Mouse (Mus musculus) heart, embryonic 15.5 days (tissue): ENCODE data around the gene Slc17a5. TPM values are rescaled to one million over a fixed set of nuclear protein-coding genes. Genes with fewer than 3 reads are reported as not detected.
"Not testable (repeated sequence)": the region's sequence is repeated elsewhere in the genome, so short reads cannot be mapped to it uniquely, and the experiment has no call there.

ENCODE experiments used
- ATAC-seq: fragments of 200-750 bp; cut with Nextera tagmentation; replicated peaks from 2 replicates; pipeline ENCODE4 v1.8.0; 2017; ENCODE audit warnings: low read depth, moderate TSS enrichment; ENCODE audit not compliant: insufficient number of reproducible peaks, insufficient read depth, low FRiP score
- H3K27ac ChIP-seq: fragments of 300-500 bp; sonication (generic); 2 replicates; pipeline ENCODE4 v1.5.1; 2015; ENCODE audit warnings: mild to moderate bottlenecking, inconsistent platforms
- H3K27me3 ChIP-seq: fragments of 300-500 bp; sonication (generic); 2 replicates; pipeline ENCODE4 v1.6.1; 2015; ENCODE audit warnings: inconsistent platforms
- H3K36me3 ChIP-seq: fragments of 300-500 bp; sonication (generic); 2 replicates; pipeline ENCODE4 v1.6.1; 2015; ENCODE audit warnings: mild to moderate bottlenecking, inconsistent platforms
- H3K4me1 ChIP-seq: fragments of 300-500 bp; sonication (generic); replicated peaks from 2 replicates; pipeline ENCODE4 v1.6.1; 2015; ENCODE audit warnings: inconsistent platforms
- H3K4me2 ChIP-seq: fragments of 300-500 bp; sonication (generic); 2 replicates; pipeline ENCODE4 v1.6.1; 2015; ENCODE audit warnings: inconsistent platforms, mild to moderate bottlenecking, moderate library complexity
- H3K4me3 ChIP-seq: fragments of 300-500 bp; sonication (generic); 2 replicates; pipeline ENCODE4 v1.5.1; 2015; ENCODE audit warnings: mild to moderate bottlenecking, inconsistent platforms
- H3K9ac ChIP-seq: fragments of 300-500 bp; sonication (generic); 2 replicates; pipeline ENCODE4 v1.6.1; 2015; ENCODE audit warnings: mild to moderate bottlenecking, inconsistent platforms
- H3K9me3 ChIP-seq: fragments of 300-500 bp; sonication (generic); replicated peaks from 2 replicates; pipeline ENCODE4 v1.6.1; 2016; ENCODE audit warnings: inconsistent platforms
- WGBS: fragments of 180-500 bp; shearing (Covaris S2); methylation state at CpG from one replicate; pipeline ENCODE4 v1.1.7; 2015; ENCODE audit warnings: mixed read lengths; 5-methylcytosine and 5-hydroxymethylcytosine counted together
- polyA plus RNA-seq: library from polyadenylated mRNA; unstranded; fragments of >200 nt; fragmentation: Nextera tagmentation; extraction: Ambion mirVana; gene quantifications from 2 replicates; pipeline ENCODE4 v1.2.1, GENCODE M21; 2015

Slc17a5 gene
- polyA plus RNA-seq, 1 experiment from 2014 or later, result 8.5 TPM

DNA sequence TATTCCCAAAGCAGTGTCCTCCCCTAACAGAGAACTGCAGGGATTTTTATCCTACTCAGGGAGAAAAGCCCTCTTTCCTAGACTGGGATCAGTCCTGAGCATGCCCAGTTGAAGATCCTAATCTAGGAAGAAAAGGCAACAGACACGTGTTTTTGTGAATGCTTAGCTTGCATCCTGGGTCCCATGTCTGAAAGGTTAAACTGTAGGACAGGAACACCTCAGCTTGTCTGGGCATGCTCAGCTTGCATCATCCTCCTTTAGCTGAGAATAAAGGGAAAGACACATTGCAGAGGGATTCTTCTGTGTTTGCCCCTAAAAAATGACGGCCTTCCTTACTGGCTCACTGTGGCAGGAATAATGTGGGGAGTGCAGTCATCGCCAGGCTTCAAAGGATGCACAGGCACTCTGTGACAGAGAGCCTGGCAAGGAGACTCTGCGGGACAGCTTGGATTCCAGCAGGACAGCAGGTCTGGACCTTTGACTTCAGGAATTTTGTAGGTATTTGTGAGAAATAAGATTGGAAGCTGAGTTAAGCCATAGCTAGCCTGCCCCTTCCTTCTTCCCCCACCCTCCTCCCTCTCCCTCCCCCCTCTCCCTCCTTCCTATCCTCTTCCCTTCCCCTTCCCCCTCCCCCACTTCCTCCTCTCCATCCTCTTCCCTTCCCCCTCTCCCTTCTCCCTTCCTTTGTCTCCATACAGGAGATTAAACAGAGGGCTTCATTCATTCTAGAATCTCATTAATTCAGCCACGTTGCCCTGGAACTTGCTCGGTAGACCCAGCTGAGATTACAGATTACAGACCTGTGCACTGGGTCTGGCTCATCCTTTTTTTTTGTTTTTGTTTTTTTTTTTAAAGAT lies 84.4 kb downstream of the Slc17a5 start:
- no peak overlapping the region for H3K9ac ChIP-seq
- H3K36me3 ChIP-seq, result no peaks in the 10 kb centered on the region
- H3K27me3 ChIP-seq, result no peaks in the 10 kb centered on the region
- H3K9me3 ChIP-seq, result no peaks in the 10 kb centered on the region
- no peak overlapping the region for H3K4me2 ChIP-seq
- 28% methylated on average over 6 of the region's 6 CpGs for WGBS
- H3K4me3 ChIP-seq, result no peak overlapping the region
- ATAC-seq, result no peak
- H3K4me1 ChIP-seq, result peaks cover 32% of the 10 kb centered on the region
- H3K27ac ChIP-seq, result no peak overlapping the region; the same call in 1 of the 2 replicates

DNA sequence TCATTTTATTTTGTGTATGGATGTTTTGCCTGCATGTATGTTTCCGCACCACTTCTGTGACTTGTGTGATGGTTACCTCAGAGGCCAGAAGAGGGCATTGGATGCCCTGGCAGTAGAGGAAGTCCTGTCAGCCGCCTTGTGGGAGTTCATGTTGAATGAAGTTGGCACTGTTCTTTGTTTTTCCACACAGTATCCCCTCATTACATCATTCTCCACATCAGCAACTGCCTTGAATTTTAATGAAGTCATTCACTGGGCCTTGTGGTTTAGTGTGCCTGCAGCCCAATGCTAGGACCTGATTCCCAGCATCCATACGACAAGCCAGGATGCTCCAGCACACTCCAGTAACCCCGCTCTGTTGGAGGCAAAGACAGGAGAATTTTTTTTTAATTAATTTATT lies 86.6 kb downstream of the Slc17a5 start:
- no peaks in the 10 kb centered on the region for H3K27me3 ChIP-seq
- H3K4me3 ChIP-seq, result no peak overlapping the region
- no peaks in the 10 kb centered on the region for H3K9me3 ChIP-seq
- ATAC-seq, result no peak
- H3K4me1 ChIP-seq, result peaks cover 27% of the 10 kb centered on the region
- WGBS, result 80% methylated on average over 4 of the region's 4 CpGs
- no peaks in the 10 kb centered on the region for H3K36me3 ChIP-seq
- H3K4me2 ChIP-seq, result no peak overlapping the region
- H3K9ac ChIP-seq, result no peak overlapping the region
- no peak overlapping the region for H3K27ac ChIP-seq

DNA sequence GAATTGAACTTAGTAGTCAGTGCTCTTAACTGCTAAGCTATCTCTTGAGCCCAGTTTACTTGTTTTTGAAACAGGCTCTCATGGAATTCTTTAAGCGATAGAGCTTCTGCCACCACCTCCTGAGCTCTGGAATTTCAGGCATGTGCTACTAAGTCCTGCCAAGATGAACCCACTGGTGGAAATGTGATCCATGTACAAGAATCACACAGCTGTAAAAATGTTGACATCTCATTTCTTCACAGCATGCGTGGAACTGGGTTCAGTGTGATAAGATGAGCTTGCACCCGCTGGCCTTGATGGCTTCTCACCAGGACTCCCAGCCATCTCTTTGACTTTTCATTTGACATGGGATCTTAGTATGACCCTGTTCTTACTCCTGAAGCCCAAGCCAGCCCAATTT lies 87.5 kb downstream of the Slc17a5 start:
- 25% methylated on average over 3 of the region's 3 CpGs for WGBS

DNA sequence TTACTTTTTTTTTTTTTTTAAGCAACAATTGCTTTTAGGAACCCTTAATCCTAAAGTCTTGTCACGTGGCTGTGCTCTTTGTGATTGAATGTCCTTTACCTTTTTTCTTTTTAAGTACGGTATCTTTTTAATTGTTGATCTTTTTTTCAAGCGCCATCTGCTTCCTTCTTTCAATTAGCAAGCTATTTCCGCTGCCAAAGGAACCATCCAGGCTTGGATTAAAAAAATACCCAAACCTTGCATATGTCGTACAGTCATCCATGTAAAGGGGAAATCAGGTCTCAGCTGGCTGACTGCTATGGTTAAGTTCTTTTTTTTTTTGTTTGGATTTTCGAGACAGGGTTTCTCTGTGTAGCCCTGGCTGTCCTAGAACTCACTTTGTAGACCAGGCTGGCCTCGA lies 94.7 kb downstream of the Slc17a5 start:
- Histone ChIP-seq H3K36me3 (no peaks in the 10 kb centered on the region), H3K27ac (no peak overlapping the region), H3K4me3 (no peak overlapping the region), H3K27me3 (no peaks in the 10 kb centered on the region), H3K4me2 (no peak overlapping the region), H3K4me1 (0 out of 2 replicates have a peak, but pooled peaks cover 3% of the 10 kb centered on the region), H3K9ac (no peak overlapping the region), H3K9me3 (no peaks in the 10 kb centered on the region)
- 84% methylated on average over 7 of the region's 7 CpGs for WGBS
- ATAC-seq, result no peak

More for the DNA sequence above, 87.5 kb downstream of the Slc17a5 start:
- H3K9ac ChIP-seq, result no peak overlapping the region
- H3K36me3 ChIP-seq, result no peaks in the 10 kb centered on the region
- no peak overlapping the region for H3K4me3 ChIP-seq
- peak overlapping the region; percentile 56 for H3K27ac ChIP-seq
- H3K27me3 ChIP-seq, result no peaks in the 10 kb centered on the region
- no peak overlapping the region for H3K4me2 ChIP-seq
- no peaks in the 10 kb centered on the region for H3K9me3 ChIP-seq
- peaks cover 21% of the 10 kb centered on the region for H3K4me1 ChIP-seq
- ATAC-seq, result no peak; the same call in 1 of the 2 replicates

DNA sequence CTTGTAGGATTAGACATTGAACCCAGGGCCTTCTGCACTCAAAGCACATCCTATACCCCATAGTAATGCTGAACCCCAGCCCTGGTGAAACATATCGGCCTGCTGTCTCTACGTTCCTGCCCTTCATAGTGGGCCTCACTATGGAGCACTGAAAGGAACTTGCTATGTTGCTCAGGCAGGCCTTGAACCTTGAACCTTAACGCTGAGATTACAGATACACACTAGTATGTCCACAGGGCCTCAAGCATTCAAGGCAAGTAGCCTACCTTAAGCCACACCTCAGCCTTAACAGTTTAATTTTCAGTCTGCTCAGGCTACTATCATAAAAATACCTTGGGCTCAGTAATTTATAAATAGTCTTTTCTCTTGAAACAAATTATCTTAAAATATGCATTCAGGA lies 95.6 kb downstream of the Slc17a5 start:
- Histone ChIP-seq H3K4me3 (no peak overlapping the region), H3K27ac (no peak overlapping the region), H3K4me1 (0 out of 2 replicates have a peak, but pooled peaks cover 3% of the 10 kb centered on the region), H3K4me2 (no peak overlapping the region), H3K9ac (no peak overlapping the region), H3K36me3 (no peaks in the 10 kb centered on the region), H3K9me3 (no peaks in the 10 kb centered on the region), H3K27me3 (no peaks in the 10 kb centered on the region)
- no peak for ATAC-seq
- whole genome bisulfite sequencing, result 85% methylated on average over 3 of the region's 3 CpGs

DNA sequence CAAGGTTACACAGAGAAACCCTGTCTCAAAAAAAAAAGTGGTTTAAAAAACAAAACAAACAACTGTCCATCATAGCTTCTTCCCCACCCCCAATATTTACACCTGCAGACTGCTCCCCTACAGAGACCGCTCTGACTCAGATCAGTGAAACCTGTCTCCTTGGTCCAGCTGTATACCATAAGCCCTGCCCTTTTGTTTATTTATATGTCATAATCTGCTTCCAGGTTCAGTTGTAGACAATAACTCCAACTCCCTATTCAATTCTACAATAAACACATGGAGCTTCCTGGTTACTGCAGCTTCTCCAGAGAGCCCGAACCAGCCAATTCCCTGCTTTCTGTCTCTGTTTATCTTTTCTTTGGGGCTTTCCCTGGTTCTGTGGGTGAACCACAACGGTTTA lies 96.7 kb downstream of the Slc17a5 start:
- Histone ChIP-seq H3K27ac (no peak overlapping the region), H3K36me3 (no peaks in the 10 kb centered on the region), H3K4me2 (no peak overlapping the region), H3K9me3 (no peaks in the 10 kb centered on the region), H3K4me3 (no peak overlapping the region), H3K4me1 (0 out of 2 replicates have a peak, but pooled peaks cover 3% of the 10 kb centered on the region), H3K9ac (no peak overlapping the region), H3K27me3 (no peaks in the 10 kb centered on the region)
- 72% methylated on average over 3 of the region's 3 CpGs for WGBS
- ATAC-seq, result no peak

DNA sequence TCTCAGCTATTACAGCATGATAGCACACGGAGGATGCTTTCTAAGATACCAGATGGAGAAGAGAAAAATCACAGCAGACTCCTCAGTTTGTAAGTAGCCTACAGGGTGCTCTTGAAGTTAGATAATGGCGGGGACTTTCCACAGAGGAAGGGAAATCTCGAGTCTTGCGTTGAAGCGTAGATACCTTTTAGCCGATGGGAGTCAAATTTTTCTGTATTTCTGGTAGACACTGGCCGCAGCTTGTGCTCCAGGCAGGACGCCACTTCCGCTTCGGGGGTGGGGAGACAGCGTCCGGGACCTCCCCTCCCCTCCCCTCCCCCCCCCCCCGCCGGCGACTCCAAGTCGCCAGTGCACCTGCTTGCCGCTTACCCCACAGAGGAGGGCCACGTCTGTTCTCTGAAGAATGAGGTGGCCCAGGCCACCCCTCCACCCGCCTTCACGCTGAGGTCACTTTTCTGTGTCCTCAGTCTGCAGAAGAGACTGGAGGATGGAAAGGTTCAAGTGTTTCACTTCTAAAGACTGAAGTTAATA lies 98.9 kb downstream of the Slc17a5 start, which contains the start of gene Eef1a1:
Gene Eef1a1, minus strand, starts transcription at position 262 of the 531 bp plus-strand sequence.
- 0 out of 2 replicates have a peak, but pooled peaks cover 3% of the 10 kb centered on the region for H3K4me1 ChIP-seq
- no peaks in the 10 kb centered on the region for H3K27me3 ChIP-seq
- H3K36me3 ChIP-seq, result no peaks in the 10 kb centered on the region
- no peaks in the 10 kb centered on the region for H3K9me3 ChIP-seq
- peak within 1 kb of the TSS; percentile 53 for H3K4me3 ChIP-seq
- 2% methylated on average over 19 of the region's 20 CpGs for WGBS
- ATAC-seq, result peak; percentile 61
- H3K4me2 ChIP-seq, result peak within 1 kb of the TSS; percentile 73
- H3K9ac ChIP-seq, result peak within 1 kb of the TSS; percentile 51
- peak within 1 kb of the TSS; percentile 69 for H3K27ac ChIP-seq

DNA sequence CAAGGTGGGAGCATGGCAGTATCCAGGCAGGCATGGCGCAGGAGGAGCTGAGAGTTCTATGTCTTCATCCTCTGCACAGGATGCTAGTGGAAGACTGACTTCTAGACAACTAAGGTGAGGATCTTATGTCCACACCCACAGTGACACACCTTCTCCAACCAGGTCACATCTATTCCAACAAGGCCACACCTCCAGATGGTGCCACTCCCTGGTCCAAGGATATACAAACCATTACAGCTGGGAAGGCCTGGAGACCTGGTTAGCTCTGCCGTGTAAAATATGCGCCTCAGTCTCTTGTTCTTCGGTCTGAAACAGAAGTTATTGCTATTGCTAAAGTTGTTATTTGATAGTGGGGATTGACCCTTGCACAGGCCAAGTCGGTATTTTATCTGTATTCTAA lies 99.8 kb downstream of the Slc17a5 start:
- not testable (repeated sequence) for ATAC-seq

More for the DNA sequence above, 99.8 kb downstream of the Slc17a5 start:
- not testable (repeated sequence) for H3K4me1 ChIP-seq, H3K9me3 ChIP-seq, H3K4me2 ChIP-seq, H3K9ac ChIP-seq, H3K4me3 ChIP-seq, H3K27me3 ChIP-seq, H3K36me3 ChIP-seq, H3K27ac ChIP-seq
- 92% methylated on average over 5 of the region's 5 CpGs for WGBS

Other genes starting within 250 kb of the Slc17a5 start
- 0.63 TPM in 1 of 2 replicates, not detected in the other for gene Gsta2, start 232.3 kb downstream of the Slc17a5 start, polyA plus RNA-seq
- not detected in 2 replicates for gene Dppa5a, start 219.9 kb downstream of the Slc17a5 start, polyA plus RNA-seq
- gene Ooep, start 209.3 kb downstream of the Slc17a5 start, polyA plus RNA-seq, result 0.36 and 0.53 TPM in 2 replicates
- gene Ddx43, start 192.3 kb downstream of the Slc17a5 start, polyA plus RNA-seq, result 0.09 TPM in 1 of 2 replicates, not detected in the other
- gene Cgas, start 144.8 kb downstream of the Slc17a5 start, polyA plus RNA-seq, result 0.97 and 1.4 TPM in 2 replicates
- gene Mto1, start 139.8 kb downstream of the Slc17a5 start, polyA plus RNA-seq, result 26.2 and 27.7 TPM in 2 replicates
- 0.43 and 0.67 TPM in 2 replicates for gene Gm17324, start 139.3 kb downstream of the Slc17a5 start, polyA plus RNA-seq
- 2,802 and 3,192 TPM in 2 replicates for gene Eef1a1, start 98.9 kb downstream of the Slc17a5 start, polyA plus RNA-seq
- 3.9 and 4.3 TPM in 2 replicates for gene Cd109, start 27.5 kb upstream of the Slc17a5 start, polyA plus RNA-seq